Mouse (Mus musculus): ENCODE measurements at regions not wholly inside any gene's neighbourhood (a gene's known extent, or its start where the extent isn't known, plus 50 kb on each side); places are given as distances from the start of the nearest gene placed in this dataset.
A peak's percentile ranks its signal among the peaks of the same experiment; 100 is the strongest.

DNA sequence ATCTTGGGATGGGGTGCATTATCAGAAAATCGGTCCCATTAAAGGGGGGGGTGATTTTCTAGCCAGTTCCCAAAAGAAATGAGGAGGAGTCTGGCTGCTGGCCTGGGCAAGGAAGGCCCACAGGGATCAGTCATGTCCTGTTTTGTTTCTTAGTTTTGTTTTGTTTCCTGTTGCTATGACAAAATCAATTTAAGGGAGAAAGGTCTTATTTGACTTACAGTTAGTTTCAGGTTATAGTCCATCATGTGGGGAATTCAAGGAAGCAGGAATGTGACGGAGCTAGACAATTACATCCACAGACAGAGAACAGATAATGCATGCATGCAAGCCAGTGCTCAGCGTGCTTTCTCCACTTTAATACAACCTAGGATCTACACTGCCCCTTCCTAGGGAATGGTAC is 101.1 kb downstream of the Rplp1 start:
- WGBS: 92% methylated on average over 3 of the region's 3 CpGs
- Histone ChIP-seq H3K4me2 (replicated peaks; ENCODE audit: low read depth, low read length) (no peak overlapping the region), H3K4me1 (ENCODE audit: control insufficient read depth, insufficient read depth, low read length) (0 out of 2 replicates have a peak, but pooled peaks cover 4% of the 10 kb centered on the region), H3K36me3 (ENCODE audit: control insufficient read depth, insufficient read depth, low read length) (no peaks in the 10 kb centered on the region), H3K27ac (ENCODE audit: low read depth, low read length) (no peak overlapping the region), H3K9me3 (ENCODE audit: control insufficient read depth, low read length) (no peaks in the 10 kb centered on the region), H3K9ac (ENCODE audit: low read depth, low read length) (no peak overlapping the region), H3K27me3 (ENCODE audit: control insufficient read depth, insufficient read depth, low read length) (no peaks in the 10 kb centered on the region), H3K4me3 (ENCODE audit: low read length) (no peak overlapping the region)
- ATAC-seq (ENCODE audit: low FRiP score, low TSS enrichment): no peak

DNA sequence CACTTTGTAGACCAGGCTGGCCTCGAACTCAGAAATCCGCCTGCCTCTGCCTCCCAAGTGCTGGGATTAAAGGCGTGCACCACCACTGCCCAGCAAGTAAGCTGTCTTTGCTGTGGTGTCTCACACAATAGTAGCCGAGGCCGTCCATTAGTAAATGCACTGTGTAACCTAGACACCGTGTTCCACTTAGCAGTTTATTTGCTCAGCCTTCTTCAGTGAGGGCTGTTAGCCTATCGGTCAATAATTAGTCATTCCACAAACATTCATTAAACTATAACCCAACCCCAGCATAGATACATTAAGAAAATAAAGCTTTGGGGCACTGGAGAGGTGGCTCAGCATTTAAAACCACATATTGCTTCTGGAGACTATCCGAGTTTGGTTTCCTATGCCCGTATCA is 102.0 kb downstream of the Rplp1 start:
- Histone ChIP-seq H3K9ac (ENCODE audit: low read depth, low read length) (no peak overlapping the region), H3K27ac (ENCODE audit: low read depth, low read length) (no peak overlapping the region), H3K4me1 (ENCODE audit: control insufficient read depth, insufficient read depth, low read length) (0 out of 2 replicates have a peak, but pooled peaks cover 4% of the 10 kb centered on the region), H3K4me2 (replicated peaks; ENCODE audit: low read depth, low read length) (no peak overlapping the region), H3K4me3 (ENCODE audit: low read length) (no peak overlapping the region), H3K9me3 (ENCODE audit: control insufficient read depth, low read length) (no peaks in the 10 kb centered on the region), H3K27me3 (ENCODE audit: control insufficient read depth, insufficient read depth, low read length) (no peaks in the 10 kb centered on the region), H3K36me3 (ENCODE audit: control insufficient read depth, insufficient read depth, low read length) (no peaks in the 10 kb centered on the region)
- WGBS: 88% methylated on average over 9 of the region's 9 CpGs
- ATAC-seq (ENCODE audit: low FRiP score, low TSS enrichment): no peak

DNA sequence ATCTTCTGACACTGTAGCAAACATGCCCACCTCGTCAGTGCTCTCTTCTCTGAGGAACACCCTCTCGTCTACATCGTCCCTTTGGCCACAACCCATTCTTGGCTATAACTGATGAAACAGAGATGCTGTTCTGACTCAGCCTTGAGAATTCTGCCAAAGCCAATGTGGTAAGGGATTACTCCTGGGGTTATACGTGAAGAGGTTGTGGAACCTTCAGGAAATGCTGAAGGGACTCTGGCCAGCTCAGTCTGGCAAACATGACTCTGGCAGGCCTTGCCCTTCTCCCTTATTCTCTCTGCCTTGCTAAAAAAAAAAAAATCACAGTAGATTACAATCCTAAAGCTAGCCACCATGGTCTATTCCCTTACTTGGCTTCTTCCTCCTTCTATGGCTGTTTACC is 103.9 kb downstream of the Rplp1 start:
- Histone ChIP-seq H3K4me3 (ENCODE audit: low read length) (no peak overlapping the region), H3K4me2 (replicated peaks; ENCODE audit: low read depth, low read length) (no peak overlapping the region), H3K9ac (ENCODE audit: low read depth, low read length) (no peak overlapping the region), H3K27me3 (ENCODE audit: control insufficient read depth, insufficient read depth, low read length) (no peaks in the 10 kb centered on the region), H3K36me3 (ENCODE audit: control insufficient read depth, insufficient read depth, low read length) (no peaks in the 10 kb centered on the region), H3K4me1 (ENCODE audit: control insufficient read depth, insufficient read depth, low read length) (0 out of 2 replicates have a peak, but pooled peaks cover 4% of the 10 kb centered on the region), H3K9me3 (ENCODE audit: control insufficient read depth, low read length) (no peaks in the 10 kb centered on the region), H3K27ac (ENCODE audit: low read depth, low read length) (no peak overlapping the region)
- 85% methylated on average over 4 of the region's 4 CpGs for WGBS
- ATAC-seq (ENCODE audit: low FRiP score, low TSS enrichment): no peak

DNA sequence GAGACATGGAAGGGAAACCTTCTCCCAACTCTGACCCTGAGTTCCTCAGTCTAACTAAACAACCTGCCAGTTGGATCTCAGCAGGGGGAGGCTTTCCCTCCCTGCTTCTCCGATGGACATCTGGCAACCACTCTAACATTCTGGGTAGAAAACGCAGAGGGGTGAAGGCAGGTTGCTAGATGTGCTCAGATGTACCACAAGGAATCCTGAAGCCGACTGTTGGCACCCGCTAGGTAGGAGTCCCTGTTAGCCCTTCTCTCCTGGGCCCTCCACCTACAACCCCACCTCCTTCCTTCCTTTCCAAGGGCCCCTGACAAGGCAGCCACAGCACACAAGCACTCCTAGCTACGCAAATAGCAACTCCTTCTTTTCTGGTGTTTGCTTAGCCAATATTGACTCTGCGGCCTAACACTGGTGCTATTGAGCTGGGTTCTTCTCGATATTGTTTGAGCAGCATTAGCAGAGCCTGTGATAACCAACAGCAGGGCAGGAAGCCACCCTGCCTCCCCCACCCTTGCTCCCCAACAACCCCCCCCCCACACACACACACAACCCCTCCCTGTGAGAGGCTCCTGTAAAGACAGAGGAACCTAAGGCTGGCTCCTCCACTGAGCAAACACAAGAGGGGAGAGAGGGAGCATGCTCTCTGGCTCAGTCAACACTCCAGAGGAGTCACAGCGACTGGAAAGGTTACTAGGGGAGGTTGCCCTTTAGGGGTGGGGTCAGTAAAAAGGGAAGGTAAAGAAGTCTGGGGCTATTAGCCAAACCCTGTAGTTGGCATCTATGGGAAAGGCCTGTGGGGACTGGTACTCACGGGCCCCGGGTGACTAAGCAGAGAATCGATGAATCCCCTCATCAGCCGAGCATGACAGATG is 105.8 kb downstream of the Rplp1 start:
- no peaks in the 10 kb centered on the region for H3K27me3 ChIP-seq (ENCODE audit: control insufficient read depth, insufficient read depth, low read length)
- ATAC-seq (ENCODE audit: low FRiP score, low TSS enrichment): 0 out of 2 replicates have a peak, but pooled peaks have one; percentile 39
- no peak overlapping the region for H3K4me3 ChIP-seq (ENCODE audit: low read length)
- H3K9me3 ChIP-seq (ENCODE audit: control insufficient read depth, low read length): no peaks in the 10 kb centered on the region
- H3K4me1 ChIP-seq (ENCODE audit: control insufficient read depth, insufficient read depth, low read length): 0 out of 2 replicates have a peak, but pooled peaks cover 4% of the 10 kb centered on the region
- no peaks in the 10 kb centered on the region for H3K36me3 ChIP-seq (ENCODE audit: control insufficient read depth, insufficient read depth, low read length)
- no peak overlapping the region for H3K4me2 ChIP-seq (replicated peaks; ENCODE audit: low read depth, low read length)
- 72% methylated on average over 12 of the region's 12 CpGs for WGBS
- no peak overlapping the region for H3K9ac ChIP-seq (ENCODE audit: low read depth, low read length)
- no peak overlapping the region for H3K27ac ChIP-seq (ENCODE audit: low read depth, low read length)

DNA sequence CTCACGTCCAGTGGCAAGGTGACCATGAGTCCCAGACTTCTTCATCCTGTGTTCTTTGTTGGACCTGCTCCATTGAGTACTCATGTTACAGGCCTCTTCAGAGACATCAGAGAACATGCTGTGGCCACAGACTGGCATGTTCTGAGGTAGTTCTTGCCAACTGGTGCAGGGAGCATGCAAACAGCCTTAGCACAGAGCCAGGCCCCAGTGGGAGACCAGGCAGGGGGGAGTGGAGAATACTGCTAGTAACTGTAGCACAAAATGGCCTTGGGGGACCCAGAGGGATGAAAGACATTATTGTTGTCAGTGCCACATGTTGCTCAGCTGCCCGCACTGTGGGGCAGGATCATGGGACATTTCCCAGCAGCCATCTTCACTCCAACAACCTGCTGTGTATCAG is 108.4 kb downstream of the Rplp1 start:
- Histone ChIP-seq H3K27ac (ENCODE audit: low read depth, low read length) (no peak overlapping the region), H3K9ac (ENCODE audit: low read depth, low read length) (no peak overlapping the region), H3K4me3 (ENCODE audit: low read length) (no peak overlapping the region), H3K36me3 (ENCODE audit: control insufficient read depth, insufficient read depth, low read length) (no peaks in the 10 kb centered on the region), H3K27me3 (ENCODE audit: control insufficient read depth, insufficient read depth, low read length) (no peaks in the 10 kb centered on the region), H3K4me1 (ENCODE audit: control insufficient read depth, insufficient read depth, low read length) (0 out of 2 replicates have a peak, but pooled peaks cover 4% of the 10 kb centered on the region), H3K9me3 (ENCODE audit: control insufficient read depth, low read length) (no peaks in the 10 kb centered on the region), H3K4me2 (replicated peaks; ENCODE audit: low read depth, low read length) (no peak overlapping the region)
- no peak for ATAC-seq (ENCODE audit: low FRiP score, low TSS enrichment)
- 85% methylated on average over 2 of the region's 2 CpGs for WGBS

DNA sequence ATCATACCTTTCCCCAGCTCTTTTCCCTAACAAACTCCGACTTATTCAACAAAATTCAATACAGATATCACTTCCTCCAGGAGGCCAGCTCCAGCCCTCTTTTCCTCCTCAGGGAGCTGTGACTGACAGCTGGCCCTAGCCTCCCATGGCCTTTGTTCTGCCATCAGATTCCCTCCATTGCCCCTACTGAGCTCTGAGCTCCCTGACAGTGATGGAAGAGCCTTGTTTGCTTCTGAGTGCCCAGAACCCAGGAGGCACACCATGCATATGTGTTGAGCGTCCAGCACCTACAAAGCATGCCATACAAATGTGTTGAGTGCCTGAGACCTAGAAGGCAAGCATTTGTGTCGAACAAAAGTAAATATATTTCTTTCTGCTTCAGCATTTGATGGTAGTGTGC is 110.8 kb downstream of the Rplp1 start:
- no peaks in the 10 kb centered on the region for H3K27me3 ChIP-seq (ENCODE audit: control insufficient read depth, insufficient read depth, low read length)
- H3K27ac ChIP-seq (ENCODE audit: low read depth, low read length): no peak overlapping the region
- H3K4me1 ChIP-seq (ENCODE audit: control insufficient read depth, insufficient read depth, low read length): 0 out of 2 replicates have a peak, but pooled peaks cover 1% of the 10 kb centered on the region
- no peaks in the 10 kb centered on the region for H3K36me3 ChIP-seq (ENCODE audit: control insufficient read depth, insufficient read depth, low read length)
- H3K9ac ChIP-seq (ENCODE audit: low read depth, low read length): no peak overlapping the region
- no peak for ATAC-seq (ENCODE audit: low FRiP score, low TSS enrichment)
- WGBS: 50% methylated on average over 3 of the region's 3 CpGs
- H3K4me3 ChIP-seq (ENCODE audit: low read length): no peak overlapping the region
- no peak overlapping the region for H3K4me2 ChIP-seq (replicated peaks; ENCODE audit: low read depth, low read length)
- no peaks in the 10 kb centered on the region for H3K9me3 ChIP-seq (ENCODE audit: control insufficient read depth, low read length)

DNA sequence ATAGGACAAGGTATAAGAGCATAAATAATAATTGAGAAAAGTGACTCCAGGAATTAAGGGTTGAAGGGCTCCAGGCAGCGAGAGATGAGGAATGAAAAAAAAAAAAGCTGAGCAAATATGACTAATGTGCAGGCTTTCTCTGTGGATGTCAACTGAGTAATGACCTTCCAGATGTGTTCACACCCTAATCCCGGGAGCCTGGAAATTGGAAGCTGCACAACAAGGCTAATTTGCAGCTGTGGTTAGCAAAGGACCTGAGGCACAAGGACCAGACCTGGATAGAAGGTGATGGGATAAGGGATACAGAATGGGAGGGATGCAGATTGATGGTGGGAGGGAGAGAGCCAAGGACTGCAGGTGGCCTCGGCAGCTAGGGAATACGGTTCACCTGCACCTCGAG is 111.6 kb downstream of the Rplp1 start:
- Histone ChIP-seq H3K4me3 (ENCODE audit: low read length) (no peak overlapping the region), H3K27ac (ENCODE audit: low read depth, low read length) (no peak overlapping the region), H3K27me3 (ENCODE audit: control insufficient read depth, insufficient read depth, low read length) (no peaks in the 10 kb centered on the region), H3K9ac (ENCODE audit: low read depth, low read length) (no peak overlapping the region), H3K36me3 (ENCODE audit: control insufficient read depth, insufficient read depth, low read length) (no peaks in the 10 kb centered on the region), H3K4me2 (replicated peaks; ENCODE audit: low read depth, low read length) (no peak overlapping the region), H3K9me3 (ENCODE audit: control insufficient read depth, low read length) (no peaks in the 10 kb centered on the region), H3K4me1 (ENCODE audit: control insufficient read depth, insufficient read depth, low read length) (no peaks in the 10 kb centered on the region)
- no peak for ATAC-seq (ENCODE audit: low FRiP score, low TSS enrichment)
- 72% methylated on average over 5 of the region's 5 CpGs for WGBS

DNA sequence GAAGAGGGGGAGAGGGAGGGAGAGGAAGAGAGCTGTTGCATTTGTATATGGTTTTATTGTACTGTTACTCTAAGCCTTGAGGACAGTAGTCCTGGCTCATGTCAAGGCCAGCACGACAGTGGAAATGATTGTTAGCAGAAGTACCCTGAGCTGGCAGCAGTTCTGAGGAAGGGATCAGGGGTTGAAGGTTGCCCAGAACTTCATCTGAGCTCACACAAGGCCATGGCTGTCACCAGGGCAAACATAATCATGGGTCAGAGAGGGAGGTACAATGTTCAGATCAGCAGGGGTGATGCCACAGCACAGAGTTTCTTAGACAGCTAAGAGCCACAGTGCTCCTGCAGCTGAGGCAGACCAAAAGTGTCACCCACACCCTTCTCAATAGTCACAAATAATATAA is 114.8 kb downstream of the Rplp1 start:
- no peak overlapping the region for H3K4me2 ChIP-seq (replicated peaks; ENCODE audit: low read depth, low read length)
- no peaks in the 10 kb centered on the region for H3K4me1 ChIP-seq (ENCODE audit: control insufficient read depth, insufficient read depth, low read length)
- H3K27ac ChIP-seq (ENCODE audit: low read depth, low read length): no peak overlapping the region
- WGBS: 72% methylated on average over 1 of the region's 1 CpGs
- ATAC-seq (ENCODE audit: low FRiP score, low TSS enrichment): no peak
- no peaks in the 10 kb centered on the region for H3K36me3 ChIP-seq (ENCODE audit: control insufficient read depth, insufficient read depth, low read length)
- no peak overlapping the region for H3K9ac ChIP-seq (ENCODE audit: low read depth, low read length)
- H3K9me3 ChIP-seq (ENCODE audit: control insufficient read depth, low read length): no peaks in the 10 kb centered on the region
- no peak overlapping the region for H3K4me3 ChIP-seq (ENCODE audit: low read length)
- H3K27me3 ChIP-seq (ENCODE audit: control insufficient read depth, insufficient read depth, low read length): no peaks in the 10 kb centered on the region

DNA sequence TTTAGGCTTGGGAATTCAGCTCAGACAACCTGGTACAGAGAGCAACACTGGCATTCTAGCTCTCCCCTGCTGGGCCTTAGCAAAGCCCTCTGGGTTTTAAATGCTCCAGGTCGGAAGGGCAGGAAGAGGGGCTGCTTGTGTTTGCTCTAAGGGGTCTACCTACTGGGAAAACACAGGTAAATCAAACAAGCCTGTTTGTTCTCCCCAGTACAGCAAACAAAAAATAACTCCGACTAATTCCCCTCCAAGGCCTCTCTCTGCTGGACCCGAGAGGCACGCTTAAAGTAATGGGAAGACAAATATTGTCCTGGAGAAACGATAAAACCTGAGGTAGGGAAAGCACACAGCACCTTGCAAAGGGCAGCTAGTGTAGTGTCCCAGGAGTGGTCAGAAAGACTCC is 118.4 kb downstream of the Rplp1 start:
- Histone ChIP-seq H3K36me3 (ENCODE audit: control insufficient read depth, insufficient read depth, low read length) (no peaks in the 10 kb centered on the region), H3K27me3 (ENCODE audit: control insufficient read depth, insufficient read depth, low read length) (no peaks in the 10 kb centered on the region), H3K27ac (ENCODE audit: low read depth, low read length) (no peak overlapping the region), H3K4me2 (replicated peaks; ENCODE audit: low read depth, low read length) (no peak overlapping the region), H3K9ac (ENCODE audit: low read depth, low read length) (no peak overlapping the region), H3K9me3 (ENCODE audit: control insufficient read depth, low read length) (peaks cover 4% of the 10 kb centered on the region; the same call in 1 of the 2 replicates), H3K4me3 (ENCODE audit: low read length) (no peak overlapping the region), H3K4me1 (ENCODE audit: control insufficient read depth, insufficient read depth, low read length) (no peaks in the 10 kb centered on the region)
- ATAC-seq (ENCODE audit: low FRiP score, low TSS enrichment): no peak
- WGBS: 73% methylated on average over 5 of the region's 5 CpGs

All from kidney, embryonic 14.5 days (tissue).